Mouse (Mus musculus) kidney, postnatal 0 days (tissue): ENCODE results near the gene Lgals8. TPM values are rescaled to one million over a fixed set of nuclear protein-coding genes. Genes with fewer than 3 reads are reported as not detected.
"Not testable (repeated sequence)": the region's sequence is repeated elsewhere in the genome, so short reads cannot be mapped to it uniquely, and the experiment has no call there.

Source experiments
- ATAC-seq: fragments of 200-750 bp; cut with Nextera tagmentation; replicated peaks from 2 replicates; pipeline ENCODE4 v1.8.0; 2017; ENCODE audit warnings: low read depth, moderate number of reproducible peaks, moderate TSS enrichment, moderate library complexity; ENCODE audit not compliant: low FRiP score
- DNase-seq: peaks from one replicate; pipeline ENCODE4 v3.0.0-alpha.2; 2016; ENCODE audit warnings: low spot score
- H3K27ac ChIP-seq: fragments of 300-500 bp; sonication (generic); 2 replicates; pipeline ENCODE4 v1.5.1; 2014; ENCODE audit warnings: mild to moderate bottlenecking
- H3K27me3 ChIP-seq: fragments of 300-500 bp; sonication (generic); 2 replicates; pipeline ENCODE4 v1.6.1; 2014; ENCODE audit warnings: low read length, mixed read lengths; ENCODE audit not compliant: insufficient read depth
- H3K36me3 ChIP-seq: fragments of 300-500 bp; sonication (generic); 2 replicates; pipeline ENCODE4 v1.6.1; 2014; ENCODE audit warnings: low read length, mixed read lengths; ENCODE audit not compliant: insufficient read depth
- H3K4me1 ChIP-seq: fragments of 300-500 bp; sonication (generic); replicated peaks from 2 replicates; pipeline ENCODE4 v1.6.1; 2014; ENCODE audit warnings: antibody characterized with exemption, low read length, mixed read lengths; ENCODE audit not compliant: insufficient read depth
- H3K4me2 ChIP-seq: fragments of 300-500 bp; sonication (generic); 2 replicates; pipeline ENCODE4 v1.6.1; 2014; ENCODE audit warnings: mild to moderate bottlenecking, low read length, moderate library complexity, mixed read lengths
- H3K4me3 ChIP-seq: fragments of 300-500 bp; sonication (generic); replicated peaks from 2 replicates; pipeline ENCODE4 v1.5.1; 2014; ENCODE audit warnings: low read depth, low read length
- H3K9ac ChIP-seq: fragments of 300-500 bp; sonication (generic); 2 replicates; pipeline ENCODE4 v1.6.1; 2014; ENCODE audit warnings: low read depth, low read length
- H3K9me3 ChIP-seq: fragments of 300-500 bp; sonication (generic); replicated peaks from 2 replicates; pipeline ENCODE4 v1.6.1; 2016; ENCODE audit warnings: low read length, inconsistent platforms, mixed read lengths
- CTCF ChIP-seq: IDR thresholded peaks from 2 replicates; pipeline ENCODE4 v1.5.1; 2016; ENCODE audit warnings: antibody characterized with exemption, low read depth, mild to moderate bottlenecking, moderate library complexity
- WGBS: fragments of 180-500 bp; shearing (Covaris S2); extraction: QIAGEN DNeasy Blood & Tissue Kit; methylation state at CpG from one replicate; pipeline ENCODE4 v1.1.7; 2014; 5-methylcytosine and 5-hydroxymethylcytosine counted together
- polyA plus RNA-seq: library from polyadenylated mRNA; unstranded; fragments of >200 nt; fragmentation: Nextera tagmentation; extraction: Ambion mirVana; gene quantifications from 2 replicates; pipeline ENCODE4 v1.2.1, GENCODE M21; 2015

The Lgals8 gene
- polyA plus RNA-seq, 1 experiment from 2014 or later = 30.0 TPM

DNA sequence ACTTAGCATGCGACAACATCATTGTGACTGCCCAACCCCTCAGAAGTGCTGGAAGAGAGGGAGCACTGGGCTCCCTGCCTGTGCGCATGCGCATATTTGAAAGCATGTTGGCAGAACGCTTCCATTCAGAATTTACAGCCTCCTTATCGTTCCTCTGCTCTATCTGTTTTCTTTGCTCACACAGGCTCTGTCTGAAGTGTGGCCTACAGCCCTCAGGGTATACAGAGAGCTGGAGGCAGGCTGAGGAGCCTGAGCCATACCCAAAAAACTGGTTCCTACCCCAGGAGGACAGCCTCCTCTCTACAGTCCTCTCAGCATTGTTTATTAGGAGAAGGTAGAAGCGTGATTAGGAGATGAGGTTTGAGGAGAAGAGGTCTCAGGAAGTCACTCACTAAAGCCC is 15.1 kb upstream of the Lgals8 start:
- 58% methylated on average over 6 of the region's 6 CpGs for WGBS
- Histone ChIP-seq H3K4me2 (no peak overlapping the region), H3K27me3 (no peaks in the 10 kb centered on the region), H3K4me3 (no peak overlapping the region), H3K36me3 (no peaks in the 10 kb centered on the region), H3K4me1 (no peaks in the 10 kb centered on the region), H3K9me3 (no peaks in the 10 kb centered on the region), H3K9ac (no peak overlapping the region), H3K27ac (no peak overlapping the region)
- ATAC-seq (no peak), DNase-seq (no peak)
- no peak for TF ChIP-seq CTCF

DNA sequence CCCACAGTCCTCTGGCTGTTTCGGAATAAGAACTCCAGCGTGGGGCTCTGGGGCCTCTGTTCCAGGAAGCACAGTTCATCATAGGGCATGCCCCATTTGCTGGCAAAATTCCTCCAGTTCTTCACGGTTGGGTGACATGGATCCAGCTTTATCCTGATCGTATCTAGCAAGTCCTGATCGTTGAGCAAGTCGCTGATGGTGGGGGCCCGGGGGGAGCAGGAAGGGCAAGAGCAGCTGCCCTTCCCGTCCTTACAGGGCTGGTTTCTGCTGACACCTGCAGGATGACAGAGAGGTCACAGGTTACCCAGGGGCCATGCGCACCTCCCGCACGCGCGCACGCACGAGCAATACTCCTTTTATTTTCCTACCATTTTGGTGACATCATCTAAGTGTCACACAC is 13.6 kb upstream of the Lgals8 start:
- TF ChIP-seq CTCF = 0 out of 2 replicates have a peak, but pooled peaks have one; percentile 8
- no peaks in the 10 kb centered on the region for H3K4me1 ChIP-seq
- ATAC-seq (peak; percentile 84), DNase-seq (peak; percentile 38)
- H3K4me3 ChIP-seq = no peak overlapping the region
- 57% methylated on average over 15 of the region's 15 CpGs for WGBS
- H3K27ac ChIP-seq = 0 out of 2 replicates have a peak overlapping the region, but pooled peaks have one; percentile 54
- H3K36me3 ChIP-seq = no peaks in the 10 kb centered on the region
- 0 out of 2 replicates have a peak overlapping the region, but pooled peaks have one; percentile 11 for H3K4me2 ChIP-seq
- H3K9me3 ChIP-seq = no peaks in the 10 kb centered on the region
- H3K9ac ChIP-seq = no peak overlapping the region
- H3K27me3 ChIP-seq = no peaks in the 10 kb centered on the region

DNA sequence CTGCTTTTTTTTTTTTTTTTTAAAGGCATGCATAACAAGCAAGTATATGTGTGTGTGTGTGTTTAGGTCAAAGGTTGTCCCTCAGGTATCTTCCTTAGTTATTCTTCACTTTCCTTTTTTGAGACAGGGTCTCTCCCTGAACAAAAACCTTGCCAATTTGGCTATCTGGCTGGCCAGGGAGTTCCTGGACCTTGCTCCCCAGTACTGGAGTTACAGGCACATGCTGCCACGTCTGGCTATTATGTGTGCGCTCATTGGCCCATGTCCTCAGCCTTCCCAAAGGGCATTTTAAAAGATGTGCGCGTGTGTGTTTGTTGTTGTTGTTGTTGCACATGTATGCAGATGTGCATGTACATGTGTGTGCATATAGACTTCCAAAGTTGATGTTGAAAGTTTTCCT is 12.1 kb upstream of the Lgals8 start:
- ATAC-seq (no peak), DNase-seq (no peak)
- WGBS = 81% methylated on average over 4 of the region's 4 CpGs
- Histone ChIP-seq H3K9ac (no peak overlapping the region), H3K27me3 (no peaks in the 10 kb centered on the region), H3K4me2 (no peak overlapping the region), H3K27ac (no peak overlapping the region), H3K36me3 (no peaks in the 10 kb centered on the region), H3K4me1 (no peaks in the 10 kb centered on the region), H3K9me3 (no peaks in the 10 kb centered on the region), H3K4me3 (no peak overlapping the region)
- TF ChIP-seq CTCF = no peak

DNA sequence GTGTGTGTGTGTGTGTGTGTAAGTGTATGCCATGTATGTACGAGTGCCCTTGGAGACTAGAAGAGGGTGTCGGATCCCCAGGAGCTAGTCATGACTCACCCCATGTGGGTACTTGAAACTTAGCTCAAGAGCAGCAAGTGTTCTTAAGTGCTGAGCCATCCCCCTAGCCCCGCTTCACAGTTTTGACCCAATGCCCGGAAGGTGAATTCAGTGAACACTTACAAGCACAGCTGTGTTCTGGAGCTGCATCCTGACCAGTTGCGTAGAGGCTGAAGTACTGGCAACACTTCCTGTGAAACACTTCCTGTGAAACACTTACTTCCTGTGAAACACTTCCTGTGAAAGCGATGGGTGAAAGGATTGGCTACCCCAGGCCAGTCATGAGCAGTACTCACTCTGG is 10.5 kb upstream of the Lgals8 start:
- no peak overlapping the region for H3K27ac ChIP-seq
- H3K27me3 ChIP-seq = no peaks in the 10 kb centered on the region
- H3K36me3 ChIP-seq = no peaks in the 10 kb centered on the region
- 89% methylated on average over 6 of the region's 6 CpGs for WGBS
- H3K4me1 ChIP-seq = no peaks in the 10 kb centered on the region
- ATAC-seq (no peak), DNase-seq (peak; percentile 21)
- no peaks in the 10 kb centered on the region for H3K9me3 ChIP-seq
- no peak for TF ChIP-seq CTCF
- H3K4me2 ChIP-seq = no peak overlapping the region
- H3K9ac ChIP-seq = no peak overlapping the region
- H3K4me3 ChIP-seq = no peak overlapping the region

DNA sequence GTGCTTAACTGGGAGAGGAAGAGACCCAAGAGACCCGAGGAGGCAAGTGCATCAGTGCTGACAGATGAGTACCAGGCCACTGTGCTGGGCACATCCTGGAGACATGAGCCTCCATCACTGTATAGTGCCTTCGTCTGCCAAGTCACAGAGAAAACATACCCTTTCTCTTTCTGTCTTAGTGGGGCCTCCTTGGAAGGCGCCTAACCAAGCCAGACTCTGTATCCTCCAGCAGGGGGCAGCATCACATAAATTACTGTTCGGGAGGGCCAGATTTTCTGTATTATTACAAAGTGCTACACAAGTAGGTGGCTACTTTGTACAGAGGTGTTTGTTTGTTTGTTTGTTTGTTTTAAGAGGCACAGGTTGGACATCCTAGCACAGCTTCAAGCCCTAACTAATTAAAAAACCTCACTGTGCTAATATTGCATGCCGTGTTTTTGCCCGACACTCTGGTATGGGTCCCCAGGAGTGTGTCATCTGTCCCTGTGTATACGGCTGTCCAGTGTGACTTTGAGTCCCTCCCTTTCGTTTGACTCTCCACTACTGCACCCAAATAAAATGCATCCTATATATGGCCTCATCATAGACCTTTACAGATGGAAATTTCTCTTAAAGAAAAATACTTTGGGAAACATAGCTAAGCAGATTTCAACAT is 9.1 kb upstream of the Lgals8 start:
- H3K4me1 ChIP-seq = no peaks in the 10 kb centered on the region
- WGBS = 41% methylated on average over 8 of the region's 8 CpGs
- no peak overlapping the region for H3K9ac ChIP-seq
- H3K36me3 ChIP-seq = no peaks in the 10 kb centered on the region
- H3K4me3 ChIP-seq = no peak overlapping the region
- peak; percentile 95 for TF ChIP-seq CTCF
- ATAC-seq (peak; percentile 44; the same call in 1 of the 2 replicates), DNase-seq (peak; percentile 85)
- H3K4me2 ChIP-seq = no peak overlapping the region
- H3K27me3 ChIP-seq = no peaks in the 10 kb centered on the region
- no peak overlapping the region for H3K27ac ChIP-seq
- H3K9me3 ChIP-seq = no peaks in the 10 kb centered on the region

DNA sequence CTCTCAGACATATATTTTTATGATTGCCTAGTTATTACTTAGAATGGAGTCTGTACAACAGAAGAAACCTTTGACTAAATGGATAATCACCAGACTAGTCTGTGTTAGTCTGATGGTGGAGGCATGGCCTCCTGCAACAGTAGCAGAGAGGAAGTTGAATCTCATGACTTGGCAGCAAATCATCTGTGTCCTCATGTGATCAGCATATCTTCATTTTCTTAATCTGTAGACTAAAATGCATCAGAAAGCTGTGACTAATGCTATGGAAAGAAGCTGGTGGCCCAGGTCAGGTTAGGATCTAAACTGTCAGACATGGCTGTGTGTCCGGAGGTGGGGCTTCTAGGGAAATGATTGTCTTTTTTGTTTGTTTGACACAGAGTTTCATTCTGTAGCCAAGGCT is 3.7 kb upstream of the Lgals8 start:
- no peaks in the 10 kb centered on the region for H3K36me3 ChIP-seq
- no peak for TF ChIP-seq CTCF
- ATAC-seq = no peak
- H3K4me1 ChIP-seq = no peaks in the 10 kb centered on the region
- no peaks in the 10 kb centered on the region for H3K9me3 ChIP-seq
- no peak for DNase-seq
- no peak overlapping the region for H3K27ac ChIP-seq
- WGBS = 79% methylated on average over 1 of the region's 1 CpGs
- H3K4me2 ChIP-seq = no peak overlapping the region
- H3K27me3 ChIP-seq = no peaks in the 10 kb centered on the region
- no peak overlapping the region for H3K4me3 ChIP-seq
- H3K9ac ChIP-seq = no peak overlapping the region

DNA sequence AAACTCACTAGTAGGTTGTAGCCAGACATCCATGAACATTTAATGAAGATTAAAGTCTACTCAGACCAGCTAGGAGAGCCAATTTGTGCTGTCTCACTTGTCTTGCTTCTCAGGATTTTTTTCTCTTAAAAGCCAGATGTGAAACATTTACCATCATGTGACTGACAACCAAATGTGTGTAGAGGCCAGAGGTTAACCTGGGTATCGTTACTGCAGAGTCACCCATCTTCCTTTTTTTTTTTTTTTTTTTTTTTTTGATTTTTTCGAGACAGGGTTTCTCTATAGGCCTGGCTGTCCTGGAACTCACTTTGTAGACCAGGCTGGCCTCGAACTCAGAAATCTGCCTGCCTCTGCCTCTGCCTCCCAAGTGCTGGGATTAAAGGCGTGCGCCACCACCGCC is 585 bp downstream of the Lgals8 start:
- not testable (repeated sequence) for H3K36me3 ChIP-seq, H3K4me3 ChIP-seq, ATAC-seq, H3K4me2 ChIP-seq, H3K27me3 ChIP-seq, DNase-seq, H3K9me3 ChIP-seq, H3K27ac ChIP-seq, H3K9ac ChIP-seq, H3K4me1 ChIP-seq
- 72% methylated on average over 6 of the region's 6 CpGs for WGBS
